Mouse (Mus musculus) neural tube, embryonic 11.5 days (tissue): ENCODE measurements at regions not wholly inside any gene's neighbourhood (a gene's known extent, or its start where the extent isn't known, plus 50 kb on each side); places are given as distances from the start of the nearest gene placed in this dataset.

Source experiments
- ATAC-seq: fragments of 200-750 bp; cut with Nextera tagmentation; 2 replicates; pipeline ENCODE4 v1.8.0; 2017; ENCODE audit warnings: moderate number of reproducible peaks, mild to moderate bottlenecking, moderate TSS enrichment, moderate library complexity; ENCODE audit not compliant: insufficient read depth, low FRiP score, low TSS enrichment
- DNase-seq: peaks from one replicate; pipeline ENCODE4 v3.0.0-alpha.2; 2015; ENCODE audit warnings: low spot score
- H3K27ac ChIP-seq: fragments of 300-500 bp; sonication (generic); 2 replicates; pipeline ENCODE4 v1.5.1; 2014; ENCODE audit warnings: low read depth, mild to moderate bottlenecking, low read length
- H3K27me3 ChIP-seq: fragments of 300-500 bp; sonication (generic); 2 replicates; pipeline ENCODE4 v1.6.1; 2014; ENCODE audit warnings: mild to moderate bottlenecking, low read length, mixed read lengths; ENCODE audit not compliant: control insufficient read depth, insufficient read depth
- H3K36me3 ChIP-seq: fragments of 300-500 bp; sonication (generic); 2 replicates; pipeline ENCODE4 v1.6.1; 2014; ENCODE audit warnings: mild to moderate bottlenecking, low read length, moderate library complexity, mixed read lengths; ENCODE audit not compliant: control insufficient read depth, insufficient read depth
- H3K4me1 ChIP-seq: fragments of 300-500 bp; sonication (generic); 2 replicates; pipeline ENCODE4 v1.6.1; 2014; ENCODE audit warnings: low read length, mixed read lengths; ENCODE audit not compliant: control insufficient read depth, insufficient read depth
- H3K4me2 ChIP-seq: fragments of 300-500 bp; sonication (generic); 2 replicates; pipeline ENCODE4 v1.6.1; 2014; ENCODE audit warnings: low read depth, mild to moderate bottlenecking, moderate library complexity
- H3K4me3 ChIP-seq: fragments of 300-500 bp; sonication (generic); 2 replicates; pipeline ENCODE4 v1.5.1; 2014; ENCODE audit warnings: low read depth, low read length
- H3K9ac ChIP-seq: fragments of 300-500 bp; sonication (generic); 2 replicates; pipeline ENCODE4 v1.6.1; 2014; ENCODE audit warnings: mild to moderate bottlenecking, low read length
- H3K9me3 ChIP-seq: fragments of 300-500 bp; sonication (generic); 2 replicates; pipeline ENCODE4 v1.6.1; 2016; ENCODE audit warnings: low read length; ENCODE audit not compliant: control insufficient read depth
- whole genome bisulfite sequencing: fragments of 180-500 bp; shearing (Covaris S2); extraction: QIAGEN DNeasy Blood & Tissue Kit; methylation state at CpG from one replicate; pipeline ENCODE4 v1.1.7; 2014; 5-methylcytosine and 5-hydroxymethylcytosine counted together

DNA sequence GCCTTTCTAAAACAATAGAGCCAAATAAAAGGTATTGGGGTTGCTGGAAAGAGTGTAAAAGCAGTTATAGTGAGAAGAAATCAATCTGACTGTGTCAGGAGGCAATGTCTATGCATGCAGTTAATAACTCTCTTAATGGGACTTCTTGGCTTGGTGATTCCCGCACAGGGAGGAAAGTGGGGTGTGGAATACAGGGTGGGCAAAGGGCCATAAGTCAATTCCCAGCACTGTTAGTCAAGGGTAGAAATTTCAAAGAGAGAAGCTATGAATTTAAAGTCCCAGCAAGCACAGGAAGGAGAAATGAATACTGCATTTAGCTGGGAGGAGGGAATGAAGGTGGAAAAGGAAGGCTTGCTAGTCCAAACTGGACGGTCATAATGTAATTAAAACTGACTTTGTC, 183.0 kb upstream of the Tle1 start:
- Histone ChIP-seq H3K27ac (no peak overlapping the region), H3K4me1 (0 out of 2 replicates have a peak, but pooled peaks cover 6% of the 10 kb centered on the region), H3K9me3 (no peaks in the 10 kb centered on the region), H3K4me3 (no peak overlapping the region), H3K4me2 (no peak overlapping the region), H3K9ac (no peak overlapping the region), H3K27me3 (no peaks in the 10 kb centered on the region), H3K36me3 (no peaks in the 10 kb centered on the region)
- DNase-seq, result no peak
- 63% methylated on average over 2 of the region's 2 CpGs for WGBS
- no peak for ATAC-seq

DNA sequence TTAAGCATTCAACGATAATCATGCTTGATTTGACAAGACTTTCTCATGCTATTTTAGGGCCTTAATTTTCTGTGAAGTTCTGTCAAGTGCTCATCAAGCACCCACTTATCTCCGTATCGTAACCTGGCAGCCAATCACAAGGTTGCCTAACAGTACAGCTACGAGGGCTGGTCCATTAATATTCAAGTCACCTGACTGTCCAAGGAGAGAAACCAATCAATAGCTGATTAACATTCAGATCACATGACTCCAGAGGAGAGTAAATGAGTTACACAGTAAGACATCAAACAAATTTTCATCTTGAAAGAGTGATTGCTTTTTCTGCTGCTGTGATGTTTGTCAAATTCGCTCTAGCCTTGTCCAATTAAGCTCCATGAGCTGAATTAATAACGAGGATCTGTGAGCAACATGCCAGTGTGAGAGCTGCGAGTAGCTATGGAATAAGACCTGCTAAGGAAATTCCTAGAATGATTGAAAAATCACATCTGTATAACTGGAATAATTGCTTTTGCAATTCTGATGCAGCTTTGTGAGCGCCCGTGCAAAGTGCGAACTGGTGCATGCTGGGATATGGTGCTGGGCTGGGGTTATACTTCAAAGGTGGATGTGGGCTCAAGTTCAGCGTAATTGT, 181.9 kb upstream of the Tle1 start:
- H3K4me2 ChIP-seq, result no peak overlapping the region
- DNase-seq, result no peak
- no peak overlapping the region for H3K9ac ChIP-seq
- no peak overlapping the region for H3K27ac ChIP-seq
- H3K27me3 ChIP-seq, result no peaks in the 10 kb centered on the region
- ATAC-seq, result peak; percentile 42; the same call in 1 of the 2 replicates
- 0 out of 2 replicates have a peak, but pooled peaks cover 6% of the 10 kb centered on the region for H3K4me1 ChIP-seq
- WGBS, result 81% methylated on average over 11 of the region's 11 CpGs
- H3K4me3 ChIP-seq, result no peak overlapping the region
- no peaks in the 10 kb centered on the region for H3K9me3 ChIP-seq
- H3K36me3 ChIP-seq, result no peaks in the 10 kb centered on the region

DNA sequence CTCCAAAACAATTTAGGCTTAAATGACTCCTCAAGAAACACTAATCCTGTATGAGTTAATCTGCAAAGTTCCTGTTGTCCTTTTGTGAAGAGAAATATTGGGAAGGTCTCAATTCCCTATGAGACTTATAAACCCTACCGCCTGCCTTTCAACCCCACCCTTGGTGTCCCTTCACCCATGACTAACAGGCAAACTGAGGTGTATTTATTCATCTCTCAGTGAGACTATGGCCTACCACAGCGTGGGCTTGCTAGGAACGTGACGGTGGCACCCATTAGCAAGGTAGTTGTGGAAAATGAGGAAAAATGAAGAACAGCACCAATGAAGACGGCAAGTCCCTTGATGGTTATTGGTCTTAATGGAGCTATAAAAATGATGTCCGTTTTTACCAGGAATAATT, 181.0 kb upstream of the Tle1 start:
- Histone ChIP-seq H3K4me2 (no peak overlapping the region), H3K4me3 (no peak overlapping the region), H3K9me3 (no peaks in the 10 kb centered on the region), H3K9ac (no peak overlapping the region), H3K27me3 (no peaks in the 10 kb centered on the region), H3K4me1 (0 out of 2 replicates have a peak, but pooled peaks cover 6% of the 10 kb centered on the region), H3K36me3 (no peaks in the 10 kb centered on the region), H3K27ac (no peak overlapping the region)
- ATAC-seq (no peak), DNase-seq (no peak)
- WGBS, result 73% methylated on average over 6 of the region's 6 CpGs

DNA sequence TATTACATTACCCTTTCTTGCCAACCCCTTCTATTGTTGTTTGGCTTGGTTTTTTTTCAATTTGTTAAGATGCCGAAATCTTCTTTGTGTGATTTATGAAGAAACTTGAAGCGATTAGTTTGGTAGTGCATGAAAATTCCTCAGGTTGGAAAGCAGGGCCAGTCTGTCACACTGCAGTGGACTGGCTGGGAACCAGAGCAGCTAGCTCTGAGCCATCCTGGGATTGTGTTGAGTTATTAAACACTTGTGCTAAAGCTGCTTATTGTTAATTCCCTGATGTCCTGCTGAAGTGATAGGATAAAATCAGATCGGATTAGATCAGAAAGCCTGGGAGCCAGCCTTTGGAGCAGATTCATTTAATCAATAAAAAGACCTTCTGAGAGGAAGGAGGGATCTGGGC, 180.4 kb upstream of the Tle1 start:
- 0 out of 2 replicates have a peak, but pooled peaks cover 6% of the 10 kb centered on the region for H3K4me1 ChIP-seq
- 71% methylated on average over 3 of the region's 3 CpGs for WGBS
- H3K9me3 ChIP-seq, result no peaks in the 10 kb centered on the region
- H3K27ac ChIP-seq, result no peak overlapping the region
- no peaks in the 10 kb centered on the region for H3K27me3 ChIP-seq
- ATAC-seq, result no peak
- H3K4me3 ChIP-seq, result no peak overlapping the region
- H3K36me3 ChIP-seq, result no peaks in the 10 kb centered on the region
- DNase-seq, result no peak
- no peak overlapping the region for H3K4me2 ChIP-seq
- no peak overlapping the region for H3K9ac ChIP-seq

DNA sequence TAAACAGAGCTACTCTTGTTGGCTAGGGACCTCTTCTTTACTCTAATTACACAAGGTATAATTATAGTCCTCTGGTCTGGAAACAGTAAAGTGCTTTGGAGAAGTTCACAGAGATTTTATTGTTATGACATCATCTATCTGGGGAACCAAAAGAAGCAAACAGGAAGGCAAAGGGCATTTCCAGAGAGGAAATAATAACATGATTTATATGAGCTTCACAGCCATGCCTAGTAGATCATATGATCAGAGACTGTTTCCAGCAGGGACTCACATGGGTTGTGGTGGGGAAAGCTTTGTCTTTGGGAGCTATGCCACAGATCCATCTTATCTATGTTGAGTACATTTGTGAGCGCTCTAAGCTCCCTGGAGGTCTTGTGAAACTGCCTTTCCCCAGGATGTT, 178.8 kb upstream of the Tle1 start:
- ATAC-seq, result no peak
- WGBS, result 74% methylated on average over 1 of the region's 1 CpGs
- H3K9ac ChIP-seq, result no peak overlapping the region
- DNase-seq, result no peak
- H3K4me2 ChIP-seq, result no peak overlapping the region
- H3K36me3 ChIP-seq, result no peaks in the 10 kb centered on the region
- H3K4me3 ChIP-seq, result no peak overlapping the region
- 0 out of 2 replicates have a peak, but pooled peaks cover 3% of the 10 kb centered on the region for H3K4me1 ChIP-seq
- H3K27me3 ChIP-seq, result no peaks in the 10 kb centered on the region
- no peaks in the 10 kb centered on the region for H3K9me3 ChIP-seq
- H3K27ac ChIP-seq, result no peak overlapping the region

DNA sequence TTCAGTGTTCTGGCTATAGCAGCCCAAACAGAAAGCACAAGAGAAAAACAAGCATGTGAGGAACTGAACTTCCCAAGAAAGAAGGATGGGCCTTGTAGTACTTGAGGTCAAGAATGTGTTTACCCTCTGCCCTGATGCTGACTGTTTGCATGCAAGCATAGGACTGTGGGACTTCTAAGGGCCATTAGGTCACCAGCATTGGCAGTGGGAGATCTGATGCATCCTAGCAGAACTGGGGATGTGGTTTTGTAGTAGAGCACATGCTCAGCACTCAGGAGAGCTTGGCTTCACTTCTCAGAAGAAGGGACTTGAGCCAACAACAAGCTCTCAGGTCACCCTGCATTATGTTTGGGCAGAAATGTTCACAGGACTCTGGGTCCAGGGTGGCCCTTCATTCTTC, 178.3 kb upstream of the Tle1 start:
- Histone ChIP-seq H3K4me1 (no peaks in the 10 kb centered on the region), H3K4me2 (no peak overlapping the region), H3K27ac (no peak overlapping the region), H3K27me3 (no peaks in the 10 kb centered on the region), H3K9me3 (no peaks in the 10 kb centered on the region), H3K4me3 (no peak overlapping the region), H3K9ac (no peak overlapping the region), H3K36me3 (no peaks in the 10 kb centered on the region)
- no peak for DNase-seq
- no peak for ATAC-seq

DNA sequence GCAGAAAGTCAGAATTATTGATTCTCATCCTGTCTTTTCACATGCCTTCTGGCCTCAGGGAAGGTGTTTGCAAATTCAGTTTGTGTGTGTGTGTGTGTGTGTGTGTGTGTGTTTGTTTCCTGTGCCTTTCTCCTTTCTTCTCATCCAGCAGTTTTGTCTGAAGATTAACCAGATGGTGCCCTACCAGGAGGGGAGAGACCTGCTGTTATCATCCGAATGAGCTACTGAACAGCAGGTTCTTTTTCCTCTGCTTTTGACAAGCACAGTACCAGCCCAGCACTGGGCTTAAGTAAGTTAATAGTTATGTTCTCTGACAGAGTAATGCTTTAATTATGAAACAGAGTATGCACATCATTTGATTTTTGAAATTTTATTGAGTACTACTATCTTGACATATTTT, 176.8 kb upstream of the Tle1 start:
- 48% methylated on average over 1 of the region's 1 CpGs for WGBS
- Histone ChIP-seq H3K4me2 (no peak overlapping the region), H3K9me3 (no peaks in the 10 kb centered on the region), H3K27me3 (no peaks in the 10 kb centered on the region), H3K4me3 (no peak overlapping the region), H3K4me1 (no peaks in the 10 kb centered on the region), H3K36me3 (no peaks in the 10 kb centered on the region), H3K9ac (no peak overlapping the region), H3K27ac (no peak overlapping the region)
- DNase-seq (no peak), ATAC-seq (no peak)

DNA sequence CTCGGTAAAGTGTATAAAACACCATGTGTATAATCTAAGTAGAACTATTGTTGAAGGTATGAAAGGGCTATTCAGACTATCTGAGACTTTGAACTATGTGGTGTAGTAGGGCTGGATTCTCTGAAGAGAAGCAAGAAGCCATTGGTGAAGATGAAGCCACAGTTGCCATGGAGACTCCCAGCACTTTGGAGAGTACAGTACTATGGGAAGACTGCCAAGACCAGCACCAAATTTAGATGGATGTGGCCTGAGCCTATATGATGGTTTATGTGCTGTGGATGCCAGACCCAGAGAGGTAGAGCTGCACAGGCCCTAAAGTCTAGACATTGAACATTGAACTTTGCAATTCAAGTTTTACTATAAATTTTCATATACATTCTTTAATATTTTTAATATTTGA, 151.3 kb upstream of the Tle1 start:
- H3K4me2 ChIP-seq, result no peak overlapping the region
- DNase-seq (no peak), ATAC-seq (no peak)
- no peaks in the 10 kb centered on the region for H3K4me1 ChIP-seq
- WGBS, result 50% methylated on average over 1 of the region's 1 CpGs
- no peaks in the 10 kb centered on the region for H3K9me3 ChIP-seq
- H3K4me3 ChIP-seq, result no peak overlapping the region
- no peaks in the 10 kb centered on the region for H3K27me3 ChIP-seq
- no peak overlapping the region for H3K9ac ChIP-seq
- H3K27ac ChIP-seq, result no peak overlapping the region
- no peaks in the 10 kb centered on the region for H3K36me3 ChIP-seq

DNA sequence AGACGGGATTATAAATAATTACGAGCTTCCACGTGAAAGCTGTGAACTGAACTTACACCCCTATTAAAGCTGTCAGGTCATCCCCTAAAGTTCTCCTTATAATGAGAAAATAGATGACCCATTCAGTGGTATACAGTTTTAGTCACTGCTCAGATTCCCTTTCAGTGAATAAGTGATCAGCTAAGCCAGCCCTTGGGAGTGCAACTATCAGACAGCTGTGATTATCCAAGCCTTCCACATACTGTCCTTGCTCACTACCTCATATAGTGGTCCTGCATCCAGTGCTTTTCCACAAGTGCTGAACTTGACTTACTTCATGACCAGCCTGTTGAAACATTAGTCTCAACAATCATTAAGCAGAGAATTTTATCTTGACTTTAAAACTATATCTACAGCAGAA, 131.2 kb upstream of the Tle1 start:
- Histone ChIP-seq H3K4me3 (no peak overlapping the region), H3K27me3 (no peaks in the 10 kb centered on the region), H3K4me1 (no peaks in the 10 kb centered on the region), H3K9ac (no peak overlapping the region), H3K36me3 (no peaks in the 10 kb centered on the region), H3K9me3 (no peaks in the 10 kb centered on the region), H3K4me2 (no peak overlapping the region), H3K27ac (no peak overlapping the region)
- ATAC-seq (no peak), DNase-seq (no peak)
- 69% methylated on average over 3 of the region's 3 CpGs for WGBS
